Mouse (Mus musculus): ENCODE data around the gene Tcf3. TPM values are rescaled to one million over a fixed set of nuclear protein-coding genes. Genes with fewer than 3 reads are reported as not detected.

Gene Tcf3
- polyA plus RNA-seq, 1 experiment: 341 TPM

DNA sequence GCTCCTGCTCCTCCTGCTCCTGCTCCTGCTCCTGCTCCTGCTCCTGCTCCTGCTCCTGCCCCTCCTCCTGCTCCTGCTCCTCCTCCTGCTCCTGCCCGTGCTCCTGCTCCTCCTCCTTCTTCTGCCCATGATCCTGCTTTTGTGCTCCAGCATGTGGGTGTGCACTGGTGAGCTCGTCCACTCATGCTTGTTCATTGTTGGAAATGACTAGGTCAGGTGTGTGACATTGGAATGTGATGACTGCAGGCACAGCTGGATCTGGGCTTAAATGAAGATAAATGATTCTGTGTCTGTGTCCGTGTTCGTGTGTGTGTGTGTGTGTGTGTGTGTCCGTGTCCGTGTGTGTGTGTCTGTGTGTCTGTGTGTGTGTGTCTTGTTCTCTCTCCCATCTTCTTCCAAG lies 65.1 kb downstream of the Tcf3 start:
- Histone ChIP-seq H3K4me3 (ENCODE audit: control insufficient read depth, insufficient read depth, low read length) (no peak overlapping the region), H3K27me3 (ENCODE audit: control insufficient read depth, insufficient read depth, low read length) (peaks cover 3% of the 10 kb centered on the region; the same call in 1 of the 2 replicates), H3K27ac (ENCODE audit: control insufficient read depth, insufficient read depth, low read length) (no peak overlapping the region), H3K36me3 (ENCODE audit: control insufficient read depth, insufficient read depth, low read length) (no peaks in the 10 kb centered on the region), H3K4me1 (replicated peaks; ENCODE audit: control insufficient read depth, insufficient read depth, low read length) (peaks cover 14% of the 10 kb centered on the region)
- no peak for TF ChIP-seq POLR2A (IDR thresholded peaks at IDR 0.05; ENCODE audit: control insufficient read depth, extremely low read depth, insufficient read depth, low read length, poor library complexity)
- TF ChIP-seq CTCF (IDR thresholded peaks at IDR 0.05; ENCODE audit: borderline replicate concordance, control insufficient read depth, extremely low read depth, insufficient read depth, low read length, poor library complexity): no peak
- no peak for DNase-seq
- WGBS: 94% methylated on average over 6 of the region's 6 CpGs

DNA sequence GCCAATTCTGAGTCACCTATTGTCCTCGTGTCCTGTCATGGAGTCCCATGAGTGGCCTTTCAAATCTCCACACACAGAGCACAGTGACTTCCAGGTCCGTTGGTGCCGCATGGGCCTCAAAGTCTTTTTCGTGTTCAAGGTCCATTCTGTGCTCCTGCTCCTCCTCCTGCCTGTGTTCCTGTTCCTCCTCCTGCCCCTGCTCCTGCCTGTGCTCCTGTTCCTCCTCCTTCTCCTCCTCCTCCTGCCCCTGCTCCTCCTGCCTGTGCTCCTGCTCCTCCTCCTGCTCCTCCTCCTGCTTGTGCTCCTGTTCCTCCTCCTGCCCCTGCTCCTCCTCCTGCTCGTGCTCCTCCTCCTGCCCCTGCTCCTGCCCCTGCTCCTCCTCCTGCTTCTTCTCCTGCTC lies 65.5 kb downstream of the Tcf3 start:
- WGBS: 68% methylated on average over 5 of the region's 5 CpGs
- no peak for DNase-seq
- Histone ChIP-seq H3K4me3 (ENCODE audit: control insufficient read depth, insufficient read depth, low read length) (no peak overlapping the region), H3K36me3 (ENCODE audit: control insufficient read depth, insufficient read depth, low read length) (no peaks in the 10 kb centered on the region), H3K27ac (ENCODE audit: control insufficient read depth, insufficient read depth, low read length) (no peak overlapping the region), H3K4me1 (replicated peaks; ENCODE audit: control insufficient read depth, insufficient read depth, low read length) (peaks cover 14% of the 10 kb centered on the region), H3K27me3 (ENCODE audit: control insufficient read depth, insufficient read depth, low read length) (peaks cover 3% of the 10 kb centered on the region; the same call in 1 of the 2 replicates)
- TF ChIP-seq POLR2A (IDR thresholded peaks at IDR 0.05; ENCODE audit: control insufficient read depth, extremely low read depth, insufficient read depth, low read length, poor library complexity) (no peak), CTCF (IDR thresholded peaks at IDR 0.05; ENCODE audit: borderline replicate concordance, control insufficient read depth, extremely low read depth, insufficient read depth, low read length, poor library complexity) (no peak)

DNA sequence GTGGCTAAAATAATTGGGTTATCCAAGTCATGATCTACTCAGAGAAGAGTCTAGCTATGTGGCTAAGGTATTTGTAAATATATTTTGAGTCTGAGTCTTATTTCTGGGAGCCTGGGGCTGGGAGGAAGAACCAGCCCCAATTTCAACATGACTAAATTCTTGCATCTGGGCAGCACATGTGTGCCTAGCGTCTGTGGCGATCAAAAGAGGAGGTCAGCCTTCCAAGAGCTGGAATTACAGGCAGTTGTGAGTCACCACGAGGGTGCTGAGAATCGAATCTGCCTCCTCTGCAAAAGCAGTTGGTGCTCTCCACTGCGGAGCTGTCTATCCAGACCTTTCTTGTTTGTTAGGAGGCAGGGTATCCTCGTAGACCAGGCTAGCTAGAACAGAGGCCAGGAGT lies 67.7 kb downstream of the Tcf3 start:
- Histone ChIP-seq H3K27ac (ENCODE audit: control insufficient read depth, insufficient read depth, low read length) (no peak overlapping the region), H3K36me3 (ENCODE audit: control insufficient read depth, insufficient read depth, low read length) (no peaks in the 10 kb centered on the region), H3K4me3 (ENCODE audit: control insufficient read depth, insufficient read depth, low read length) (no peak overlapping the region), H3K27me3 (ENCODE audit: control insufficient read depth, insufficient read depth, low read length) (peaks cover 3% of the 10 kb centered on the region; the same call in 1 of the 2 replicates), H3K4me1 (replicated peaks; ENCODE audit: control insufficient read depth, insufficient read depth, low read length) (no peaks in the 10 kb centered on the region)
- TF ChIP-seq POLR2A (IDR thresholded peaks at IDR 0.05; ENCODE audit: control insufficient read depth, extremely low read depth, insufficient read depth, low read length, poor library complexity) (no peak), CTCF (IDR thresholded peaks at IDR 0.05; ENCODE audit: borderline replicate concordance, control insufficient read depth, extremely low read depth, insufficient read depth, low read length, poor library complexity) (no peak)
- WGBS: 64% methylated on average over 6 of the region's 6 CpGs
- DNase-seq: no peak

DNA sequence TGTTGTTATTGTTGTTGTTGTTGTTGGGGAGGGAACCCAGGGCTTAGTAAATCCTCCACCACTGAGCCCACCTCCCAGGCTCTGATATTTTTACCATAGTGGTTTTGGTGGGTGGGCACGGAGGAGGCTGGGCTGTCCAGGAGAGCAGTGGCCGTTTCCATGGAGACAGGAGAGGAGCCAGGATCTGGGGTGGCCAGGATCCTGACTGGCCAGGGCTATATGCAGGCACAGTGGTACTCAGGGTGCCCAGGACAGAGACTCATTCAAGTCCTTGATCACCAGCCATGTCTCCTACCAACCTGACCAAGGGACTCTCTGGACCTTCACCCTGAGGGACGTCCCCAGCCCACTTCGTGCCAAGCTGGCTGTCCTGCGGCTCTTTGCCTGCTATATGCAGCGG lies 69.7 kb downstream of the Tcf3 start:
- no peak overlapping the region for H3K4me3 ChIP-seq (ENCODE audit: control insufficient read depth, insufficient read depth, low read length)
- no peak for DNase-seq
- WGBS: 67% methylated on average over 6 of the region's 6 CpGs
- no peaks in the 10 kb centered on the region for H3K4me1 ChIP-seq (replicated peaks; ENCODE audit: control insufficient read depth, insufficient read depth, low read length)
- no peak overlapping the region for H3K27ac ChIP-seq (ENCODE audit: control insufficient read depth, insufficient read depth, low read length)
- peaks cover 3% of the 10 kb centered on the region; the same call in 1 of the 2 replicates for H3K27me3 ChIP-seq (ENCODE audit: control insufficient read depth, insufficient read depth, low read length)
- no peaks in the 10 kb centered on the region for H3K36me3 ChIP-seq (ENCODE audit: control insufficient read depth, insufficient read depth, low read length)
- TF ChIP-seq POLR2A (IDR thresholded peaks at IDR 0.05; ENCODE audit: control insufficient read depth, extremely low read depth, insufficient read depth, low read length, poor library complexity): no peak
- TF ChIP-seq CTCF (IDR thresholded peaks at IDR 0.05; ENCODE audit: borderline replicate concordance, control insufficient read depth, extremely low read depth, insufficient read depth, low read length, poor library complexity): no peak

Other genes starting within 250 kb of the Tcf3 start
- gene Mum1, start 207.2 kb downstream of the Tcf3 start, polyA plus RNA-seq (2012; rRNA removed): 111 and 113 TPM in 2 replicates
- gene Ndufs7, start 184.5 kb downstream of the Tcf3 start, polyA plus RNA-seq (2012; rRNA removed): 531 and 647 TPM in 2 replicates
- 6.0 and 6.4 TPM in 2 replicates for gene Gamt, start 172.6 kb downstream of the Tcf3 start, polyA plus RNA-seq (2012; rRNA removed)
- 134 and 166 TPM in 2 replicates for gene Dazap1, start 172.2 kb downstream of the Tcf3 start, polyA plus RNA-seq (2012; rRNA removed)
- gene Rps15, start 141.2 kb downstream of the Tcf3 start, polyA plus RNA-seq (2012; rRNA removed): 2,172 and 2,371 TPM in 2 replicates
- gene Apc2, start 137.7 kb downstream of the Tcf3 start, polyA plus RNA-seq (2012; rRNA removed): 0.40 and 0.57 TPM in 2 replicates
- 78.9 and 93.8 TPM in 2 replicates for gene 2310011J03Rik, start 113.1 kb downstream of the Tcf3 start, polyA plus RNA-seq (2012; rRNA removed)
- gene Pcsk4, start 104.1 kb downstream of the Tcf3 start, polyA plus RNA-seq (2012; rRNA removed): 11.7 and 14.1 TPM in 2 replicates
- 2.0 and 3.5 TPM in 2 replicates for gene Reep6, start 103.7 kb downstream of the Tcf3 start, polyA plus RNA-seq (2012; rRNA removed)
- 4.6 and 9.0 TPM in 2 replicates for gene Adamtsl5, start 85.2 kb downstream of the Tcf3 start, polyA plus RNA-seq (2012; rRNA removed)
- gene Plk5, start 77.2 kb downstream of the Tcf3 start, polyA plus RNA-seq (2012; rRNA removed): 0.17 and 0.22 TPM in 2 replicates
- gene Mex3d, start 46.0 kb downstream of the Tcf3 start, polyA plus RNA-seq (2012; rRNA removed): 34.9 and 38.2 TPM in 2 replicates
- gene Mbd3, start 34.1 kb downstream of the Tcf3 start, polyA plus RNA-seq (2012; rRNA removed): 268 and 290 TPM in 2 replicates
- 1,246 and 1,699 TPM in 2 replicates for gene Uqcr11, start 26.8 kb downstream of the Tcf3 start, polyA plus RNA-seq (2012; rRNA removed)
- 0.03 and 0.10 TPM in 2 replicates for gene Onecut3, start 61.2 kb upstream of the Tcf3 start, polyA plus RNA-seq (2012; rRNA removed)
- gene Atp8b3, start 105.5 kb upstream of the Tcf3 start, polyA plus RNA-seq (2012; rRNA removed): 0.20 and 0.31 TPM in 2 replicates
- gene Rexo1, start 127.9 kb upstream of the Tcf3 start, polyA plus RNA-seq (2012; rRNA removed): 188 and 209 TPM in 2 replicates
- 31.0 and 46.9 TPM in 2 replicates for gene Klf16, start 143.7 kb upstream of the Tcf3 start, polyA plus RNA-seq (2012; rRNA removed)
- gene Abhd17a, start 156.7 kb upstream of the Tcf3 start, polyA plus RNA-seq (2012; rRNA removed): 310 and 359 TPM in 2 replicates
- 151 and 156 TPM in 2 replicates for gene Scamp4, start 169.2 kb upstream of the Tcf3 start, polyA plus RNA-seq (2012; rRNA removed)
- gene Adat3, start 169.2 kb upstream of the Tcf3 start, polyA plus RNA-seq (2012; rRNA removed): 42.9 and 48.2 TPM in 2 replicates
- 7.5 and 8.1 TPM in 2 replicates for gene Gm49322, start 172.4 kb upstream of the Tcf3 start, polyA plus RNA-seq (2012; rRNA removed)
- gene Csnk1g2, start 189.2 kb upstream of the Tcf3 start, polyA plus RNA-seq (2012; rRNA removed): 492 and 499 TPM in 2 replicates
- gene Btbd2, start 223.4 kb upstream of the Tcf3 start, polyA plus RNA-seq (2012; rRNA removed): 94.7 and 103 TPM in 2 replicates
- gene Mknk2, start 244.5 kb upstream of the Tcf3 start, polyA plus RNA-seq (2012; rRNA removed): 606 and 621 TPM in 2 replicates

All from thymus, adult 2 months (tissue).